Mouse (Mus musculus) thymus, postnatal 25 days (tissue): ENCODE results near the gene Rhox2e.
"Not testable (repeated sequence)": the region's sequence is repeated elsewhere in the genome, so short reads cannot be mapped to it uniquely, and the experiment has no call there.

ENCODE experiments used
- DNase-seq: peaks from one replicate; pipeline ENCODE4 v3.0.0; 2022

The Rhox2e gene

DNA sequence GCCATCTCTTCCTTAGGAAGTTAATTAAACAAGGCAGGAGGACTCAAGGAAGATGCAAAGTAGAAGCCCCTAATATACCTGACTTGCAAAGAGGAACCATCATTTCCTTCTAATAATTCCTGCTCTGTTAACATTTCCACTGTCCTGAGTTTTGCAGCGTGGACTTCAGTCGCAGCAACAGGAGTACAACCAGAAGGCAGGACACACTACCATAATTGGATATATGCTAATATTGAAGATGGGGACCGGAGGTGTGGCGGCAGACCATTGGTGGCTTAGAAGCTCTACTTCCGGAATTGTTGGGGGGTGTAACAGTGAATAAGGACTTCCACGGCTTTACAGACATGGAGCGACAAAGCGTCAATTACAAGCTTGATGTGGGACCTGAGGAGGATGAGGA is at the start of gene Rhox2e:
TSS of gene Rhox2e (plus strand) at position 301 of the 400 bp plus-strand sequence.
- not testable (repeated sequence) for DNase-seq

GRCm38 (mm10) chrX:37514059-37514458 is 16.2 kb upstream of the Rhox2e start, which contains the start of gene Rhox4d:
Rhox4d (plus strand) TSS chrX:37514359.
- not testable (repeated sequence) for DNase-seq

DNA sequence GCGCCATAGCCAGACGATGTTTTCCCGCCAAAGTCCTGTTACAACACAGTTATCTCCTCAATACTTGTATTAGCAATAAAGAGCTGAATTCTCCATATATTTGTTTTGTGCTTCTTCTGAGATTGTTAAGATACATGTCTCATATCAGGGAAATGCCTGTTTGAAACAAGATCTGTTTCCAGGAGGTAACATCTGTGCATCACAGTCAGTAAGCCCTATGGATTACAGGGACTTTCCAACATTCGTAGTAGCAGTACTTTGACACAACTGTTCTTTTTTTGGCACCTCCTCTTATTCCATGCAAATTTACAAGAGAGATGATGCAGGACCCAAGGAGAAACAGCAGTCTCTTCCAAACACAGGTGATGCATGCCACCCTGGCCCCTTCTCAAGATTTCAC is 11.5 kb downstream of the Rhox2e start, which contains the start of gene Rhox3e:
TSS of gene Rhox3e (plus strand) at position 301 of the 400 bp plus-strand sequence.
- DNase-seq, result not testable (repeated sequence)

DNA sequence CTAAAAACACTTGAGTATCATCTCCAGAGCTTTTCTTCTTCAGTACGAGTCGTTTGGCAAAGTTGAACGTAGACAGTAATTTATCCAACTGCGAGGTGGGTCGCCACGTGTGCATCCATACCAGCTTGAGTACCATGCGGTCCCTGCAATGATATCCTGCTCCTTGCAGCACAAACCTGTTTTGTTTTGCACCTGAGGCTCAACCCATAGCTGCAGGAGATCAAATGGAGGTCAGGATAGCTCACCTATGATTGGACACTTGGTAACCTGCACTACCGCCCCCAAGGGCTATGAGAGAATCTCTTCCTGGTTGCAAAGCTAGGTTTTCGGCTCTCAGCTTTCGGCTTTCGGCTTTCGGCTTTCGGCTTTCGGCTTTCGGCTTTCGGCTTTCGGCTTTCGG is 26.9 kb downstream of the Rhox2e start, which contains the start of gene Rhox4e:
TSS of gene Rhox4e (plus strand) at position 301 of the 400 bp plus-strand sequence.
- not testable (repeated sequence) for DNase-seq

DNA sequence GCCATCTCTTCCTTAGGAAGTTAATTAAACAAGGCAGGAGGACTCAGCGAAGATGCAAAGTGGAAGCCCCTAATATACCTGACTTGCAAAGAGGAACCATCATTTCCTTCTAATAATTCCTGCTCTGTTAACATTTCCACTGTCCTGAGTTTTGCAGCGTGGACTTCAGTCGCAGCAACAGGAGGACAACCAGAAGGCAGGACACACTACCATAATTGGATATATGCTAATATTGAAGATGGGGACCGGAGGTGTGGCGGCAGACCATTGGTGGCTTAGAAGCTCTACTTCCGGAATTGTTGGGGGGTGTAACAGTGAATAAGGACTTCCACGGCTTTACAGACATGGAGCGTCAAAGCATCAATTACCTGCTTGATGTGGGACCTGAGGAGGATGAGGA is 40.9 kb downstream of the Rhox2e start, which contains the start of gene Rhox2f:
TSS of gene Rhox2f (plus strand) at position 301 of the 400 bp plus-strand sequence.
- not testable (repeated sequence) for DNase-seq

DNA sequence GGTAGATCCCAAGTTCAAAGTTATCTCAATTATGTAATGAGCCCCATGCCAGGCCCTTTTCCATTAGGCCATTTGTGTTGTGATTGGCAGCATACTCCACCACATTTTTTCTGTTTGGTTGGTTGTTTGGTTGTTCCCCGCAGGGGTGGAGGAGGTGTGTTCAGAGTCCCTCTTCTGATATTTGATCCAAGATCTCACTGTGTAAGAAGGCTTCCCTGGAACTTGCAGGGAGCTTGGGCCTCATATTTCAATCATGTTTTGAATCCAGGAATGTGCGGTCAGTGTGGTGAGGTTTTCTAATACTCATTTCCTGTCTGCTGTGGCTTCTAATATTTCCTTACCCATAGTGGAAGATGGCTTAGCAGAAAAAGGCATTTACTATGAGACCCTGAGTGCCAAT is 42.4 kb downstream of the Rhox2e start:
- not testable (repeated sequence) for DNase-seq

DNA sequence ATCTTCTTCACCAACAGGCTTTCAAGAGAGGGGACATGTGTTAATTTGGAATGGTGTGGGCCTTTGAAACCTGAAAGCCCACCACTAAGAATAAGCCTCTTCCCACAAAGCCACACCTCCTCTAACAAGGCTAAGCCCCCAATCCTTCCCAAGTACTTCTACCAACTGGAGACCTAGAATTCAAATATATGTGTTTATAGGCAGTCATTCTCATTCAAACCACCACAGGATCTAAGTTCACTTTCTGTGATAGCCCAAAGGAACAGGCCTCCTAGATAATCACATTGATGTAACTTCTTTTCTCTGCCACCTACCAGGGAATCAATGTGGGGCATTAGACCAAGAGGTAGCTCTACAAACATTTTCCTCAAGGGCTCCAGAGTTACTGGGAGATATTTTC is 50.4 kb downstream of the Rhox2e start, which contains the start of gene Rhox3f:
TSS of gene Rhox3f (plus strand) at position 301 of the 400 bp plus-strand sequence.
- not testable (repeated sequence) for DNase-seq
